Mouse (Mus musculus): Measurements from ENCODE around the gene Zfp143. TPM values are rescaled to one million over a fixed set of nuclear protein-coding genes. Genes with fewer than 3 reads are reported as not detected.
A peak's percentile ranks its signal among the peaks of the same experiment; 100 is the strongest.

Zfp143 gene
- total RNA-seq (2012; rRNA removed) (17.0 and 18.4 TPM in 2 replicates), total RNA-seq (2014; rRNA removed) (22.7 and 23.4 TPM in 2 replicates), polyA plus RNA-seq (2012; ENCODE audit: insufficient read length, low read depth) (17.1 and 17.5 TPM in 2 replicates)

GRCm38 (mm10) chr7:110061199-110061751 is at the start of gene Zfp143:
Gene Zfp143, plus strand, starts transcription at chr7:110061217.
- Histone ChIP-seq H3K27ac (ENCODE audit: insufficient read depth, low read depth) (peak within 1 kb of the TSS; percentile 84), H3K79me2 (replicated peaks; ENCODE audit: control insufficient read depth, extremely low read depth, insufficient read depth, poor library complexity, severe bottlenecking) (peaks cover 23% of the 10 kb centered on the region), H3K27me3 (replicated peaks) (no peaks in the 10 kb centered on the region), H3K36me3 (replicated peaks in 1 of 2; ENCODE audit: control insufficient read depth in 1 of 2, insufficient read depth in 1 of 2, low read length in 1 of 2) (peaks cover 2 to 36% of the 10 kb centered on the region in 2 experiments), H3K4me3 (replicated peaks in 1 of 3; ENCODE audit: low read depth in 2 of 3, low read length in 2 of 3, poor library complexity in 1 of 3) (peak within 1 kb of the TSS; percentile 74 to 93 (median 77)), H3K9me3 (replicated peaks; ENCODE audit: low read length) (no peaks in the 10 kb centered on the region), H3K9ac (ENCODE audit: insufficient read depth, low read depth) (peak within 1 kb of the TSS; percentile 95), H3K4me1 (ENCODE audit: control insufficient read depth in 1 of 2, insufficient read depth in 2 of 2) (peaks cover 3 to 29% of the 10 kb centered on the region in 2 experiments; a peak in 3 of 4 replicates), H3K4me2 (ENCODE audit: insufficient read depth, low read depth, poor library complexity, severe bottlenecking) (peak within 1 kb of the TSS; percentile 98)
- dilution Hi-C loops (cut with MboI; ENCODE audit: extremely low pct_ligation_motif_present, extremely low pct_unique_long_range_greater_than_20kb, low sequenced_read_pairs) (no loop called here), in situ Hi-C loops (cut with MboI; ENCODE audit: low pct_ligation_motif_present, low pct_unique_long_range_greater_than_20kb, low sequenced_read_pairs) (no loop called here)
- no peak for TF ChIP-seq PAX5 (IDR thresholded peaks at IDR 0.05; ENCODE audit: low read length)
- peak; percentile 85; the same call in 1 of the 2 replicates for TF ChIP-seq KAT2A (IDR thresholded peaks at IDR 0.05; ENCODE audit: insufficient replicate concordance, low read length)
- TF ChIP-seq ZNF384 (IDR thresholded peaks at IDR 0.05; ENCODE audit: low read depth, low read length) = no peak
- TF ChIP-seq JUND (conservative IDR thresholded peaks at IDR 0.05; ENCODE audit: low read depth, low read length) = no peak
- TF ChIP-seq MXI1 (IDR thresholded peaks at IDR 0.05; ENCODE audit: low read depth, low read length) = no peak
- TF ChIP-seq UBTF (IDR thresholded peaks at IDR 0.05; ENCODE audit: low read depth, low read length) = no peak
- no peak for TF ChIP-seq GABPA (IDR thresholded peaks at IDR 0.05; ENCODE audit: insufficient replicate concordance, low read depth, low read length)
- no peak for TF ChIP-seq MEF2A (IDR thresholded peaks at IDR 0.05; ENCODE audit: borderline replicate concordance, low read depth, low read length)
- no peak for TF ChIP-seq CHD1 (IDR thresholded peaks at IDR 0.05; ENCODE audit: low read depth, low read length)
- TF ChIP-seq USF2 (conservative IDR thresholded peaks at IDR 0.05; ENCODE audit: low read depth, low read length) = no peak; the same call in 1 of the 2 replicates
- TF ChIP-seq EP300 (IDR thresholded peaks at IDR 0.05; ENCODE audit: low read length) = no peak
- TF ChIP-seq SIN3A (IDR thresholded peaks at IDR 0.05; ENCODE audit: low read length) = no peak
- peak; percentile 87 for TF ChIP-seq POLR2AphosphoS2 (IDR thresholded peaks at IDR 0.05; ENCODE audit: low read depth, low read length)
- no peak for TF ChIP-seq MAFK (IDR thresholded peaks at IDR 0.05; ENCODE audit: insufficient replicate concordance, low read length)
- TF ChIP-seq TBP (conservative IDR thresholded peaks at IDR 0.05; ENCODE audit: low read depth, low read length) = no peak
- peak; percentile 94 for TF ChIP-seq CHD2 (IDR thresholded peaks at IDR 0.05; ENCODE audit: low read length)
- no peak; the same call in 1 of the 2 replicates for TF ChIP-seq NRF1 (IDR thresholded peaks at IDR 0.05; ENCODE audit: low read depth, low read length)
- TF ChIP-seq MAZ (IDR thresholded peaks at IDR 0.05; ENCODE audit: low read depth, low read length) = peak; percentile 77
- no peak for TF ChIP-seq POLR2A (IDR thresholded peaks at IDR 0.05; ENCODE audit: low read depth, low read length)
- no peak for TF ChIP-seq MYC (IDR thresholded peaks at IDR 0.05; ENCODE audit: low read depth, low read length)
- no peak for TF ChIP-seq RCOR1 (conservative IDR thresholded peaks at IDR 0.05; ENCODE audit: low read depth, low read length)
- TF ChIP-seq JUN (IDR thresholded peaks at IDR 0.05; ENCODE audit: insufficient read depth, low read depth, low read length) = no peak
- peak; percentile 72 for TF ChIP-seq ELF1 (IDR thresholded peaks at IDR 0.05; ENCODE audit: low read depth, low read length)
- TF ChIP-seq ZKSCAN1 (IDR thresholded peaks at IDR 0.05; ENCODE audit: borderline replicate concordance, low read depth, low read length) = no peak; the same call in 1 of the 2 replicates
- no peak for TF ChIP-seq USF1 (IDR thresholded peaks at IDR 0.05; ENCODE audit: low read depth, low read length)
- TF ChIP-seq CTCF (conservative IDR thresholded peaks at IDR 0.05 in 1 of 2, IDR thresholded peaks at IDR 0.05 in 1 of 2; ENCODE audit: low read depth in 2 of 2, low read length in 2 of 2) = no peak
- TF ChIP-seq ETS1 (conservative IDR thresholded peaks at IDR 0.05; ENCODE audit: low read depth, low read length) = no peak
- TF ChIP-seq TCF12 (IDR thresholded peaks at IDR 0.05; ENCODE audit: low read depth, low read length) = no peak; the same call in 1 of the 2 replicates
- no peak for TF ChIP-seq ZMIZ1 (IDR thresholded peaks at IDR 0.05; ENCODE audit: low read depth, low read length)
- no peak; the same call in 1 of the 2 replicates for TF ChIP-seq BHLHE40 (IDR thresholded peaks at IDR 0.05; ENCODE audit: low read depth, low read length)
- TF ChIP-seq MAX (IDR thresholded peaks at IDR 0.05; ENCODE audit: low read length) = no peak
- TF ChIP-seq E2F4 (IDR thresholded peaks at IDR 0.05; ENCODE audit: insufficient replicate concordance, low read depth, low read length) = no peak
- no peak for TF ChIP-seq ZC3H11A (IDR thresholded peaks at IDR 0.05; ENCODE audit: low read depth, low read length)
- TF ChIP-seq RAD21 (IDR thresholded peaks at IDR 0.05; ENCODE audit: low read depth, low read length) = no peak
- peak; percentile 85 for TF ChIP-seq HCFC1 (IDR thresholded peaks at IDR 0.05; ENCODE audit: low read depth, low read length)
- TF ChIP-seq SMC3 (IDR thresholded peaks at IDR 0.05; ENCODE audit: low read depth, low read length) = no peak
- no peak for TF ChIP-seq IRF4 (IDR thresholded peaks at IDR 0.05; ENCODE audit: low read depth, low read length)
- TF ChIP-seq NELFE (IDR thresholded peaks at IDR 0.05; ENCODE audit: low read depth, low read length) = no peak
- DNase-seq (ENCODE audit: extremely low read depth) = peak; percentile 100

Data from CH12.LX (cell line).